Mouse (Mus musculus) cortical plate, adult 2 months (tissue): ENCODE measurements around the gene Pik3r2. TPM values are rescaled to one million over a fixed set of nuclear protein-coding genes. Genes with fewer than 3 reads are reported as not detected.

Source experiments
- H3K27ac ChIP-seq: fragments of 200-500 bp; 2 replicates; pipeline ENCODE4 v1.5.1; 2012; ENCODE audit warnings: low read length, control low read depth, inconsistent platforms; ENCODE audit not compliant: insufficient read depth
- H3K4me1 ChIP-seq: fragments of 200-500 bp; 2 replicates; pipeline ENCODE4 v1.6.1; 2011; ENCODE audit warnings: low read length; ENCODE audit not compliant: control insufficient read depth, insufficient read depth
- H3K4me3 ChIP-seq: fragments of 200-500 bp; 2 replicates; pipeline ENCODE4 v1.5.1; 2011; ENCODE audit warnings: mild to moderate bottlenecking, low read length, control low read depth; ENCODE audit not compliant: insufficient read depth
- CTCF ChIP-seq: fragments of 200-500 bp; IDR thresholded peaks from 2 replicates; pipeline ENCODE4 v1.5.1; 2011; ENCODE audit warnings: mild to moderate bottlenecking, control low read depth, low read length; ENCODE audit not compliant: insufficient read depth; ENCODE audit errors: extremely low read depth
- POLR2A ChIP-seq: fragments of 200-500 bp; IDR thresholded peaks from 2 replicates; pipeline ENCODE4 v1.6.1; 2011; ENCODE audit warnings: mild to moderate bottlenecking, low read length, control low read depth; ENCODE audit not compliant: insufficient read depth; ENCODE audit errors: extremely low read depth
- polyA plus RNA-seq: library from polyadenylated mRNA; depleted of rRNA; stranded (reverse); fragments of >200 nt; gene quantifications from 2 replicates; pipeline ENCODE4 v1.2.3, GENCODE M21; 2012; rRNA removed

Pik3r2 gene
- polyA plus RNA-seq, 1 experiment, result 177 TPM

GRCm38 (mm10) chr8:70718297-70718696 lies 58.2 kb downstream of the Pik3r2 start, which contains the start of gene Gm3336:
Gene Gm3336 (plus strand): TSS chr8:70718543.
- no peak within 1 kb of the TSS for H3K4me3 ChIP-seq
- no peaks in the 10 kb centered on the region for H3K4me1 ChIP-seq
- H3K27ac ChIP-seq, result no peak within 1 kb of the TSS
- TF ChIP-seq CTCF (peak; percentile 61), POLR2A (no peak)

Other genes with a start within 250 kb of the Pik3r2 start
- gene Fkbp8, start 249.0 kb downstream of the Pik3r2 start, polyA plus RNA-seq, result 592 and 612 TPM in 2 replicates
- 61.0 and 64.4 TPM in 2 replicates for gene Kxd1, start 248.8 kb downstream of the Pik3r2 start, polyA plus RNA-seq
- gene Ell, start 237.3 kb downstream of the Pik3r2 start, polyA plus RNA-seq, result 23.8 and 23.9 TPM in 2 replicates
- gene Isyna1, start 182.3 kb downstream of the Pik3r2 start, polyA plus RNA-seq, result 71.1 and 77.2 TPM in 2 replicates
- 241 and 249 TPM in 2 replicates for gene Ssbp4, start 167.8 kb downstream of the Pik3r2 start, polyA plus RNA-seq
- 1.0 and 1.4 TPM in 2 replicates for gene Lrrc25, start 160.6 kb downstream of the Pik3r2 start, polyA plus RNA-seq
- gene Gdf15, start 144.3 kb downstream of the Pik3r2 start, polyA plus RNA-seq, result 0.09 and 0.19 TPM in 2 replicates
- 18.1 and 19.7 TPM in 2 replicates for gene Pgpep1, start 116.3 kb downstream of the Pik3r2 start, polyA plus RNA-seq
- gene Lsm4, start 103.5 kb downstream of the Pik3r2 start, polyA plus RNA-seq, result 100 and 105 TPM in 2 replicates
- 223 and 226 TPM in 2 replicates for gene Jund, start 77.8 kb downstream of the Pik3r2 start, polyA plus RNA-seq
- gene Iqcn, start 73.3 kb downstream of the Pik3r2 start, polyA plus RNA-seq, result 0.08 and 0.13 TPM in 2 replicates
- 0.09 TPM in 1 of 2 replicates, not detected in the other for gene Gm3336, start 58.2 kb downstream of the Pik3r2 start, polyA plus RNA-seq
- gene Pde4c, start 53.0 kb downstream of the Pik3r2 start, polyA plus RNA-seq, result 4.8 and 5.9 TPM in 2 replicates
- 1,139 and 1,160 TPM in 2 replicates for gene Rab3a, start 22.0 kb downstream of the Pik3r2 start, polyA plus RNA-seq
- 51.6 and 59.2 TPM in 2 replicates for gene Mpv17l2, start 15.8 kb downstream of the Pik3r2 start, polyA plus RNA-seq
- 265 and 282 TPM in 2 replicates for gene Mast3, start 28.3 kb upstream of the Pik3r2 start, polyA plus RNA-seq
- gene Il12rb1, start 31.7 kb upstream of the Pik3r2 start, polyA plus RNA-seq, result 1.1 TPM in 2 replicates
- 31.4 and 35.1 TPM in 2 replicates for gene Arrdc2, start 63.0 kb upstream of the Pik3r2 start, polyA plus RNA-seq
- gene Kcnn1, start 86.5 kb upstream of the Pik3r2 start, polyA plus RNA-seq, result 30.2 and 36.0 TPM in 2 replicates
- gene Ccdc124, start 97.2 kb upstream of the Pik3r2 start, polyA plus RNA-seq, result 176 and 182 TPM in 2 replicates
- gene Slc5a5, start 116.0 kb upstream of the Pik3r2 start, polyA plus RNA-seq, result 15.9 and 16.0 TPM in 2 replicates
- gene Rpl18a, start 120.7 kb upstream of the Pik3r2 start, polyA plus RNA-seq, result 1,503 and 1,518 TPM in 2 replicates
- 62.2 and 62.3 TPM in 2 replicates for gene Map1s, start 129.2 kb upstream of the Pik3r2 start, polyA plus RNA-seq